Mouse (Mus musculus): ENCODE data around the gene Mpdz.

- TF ChIP-seq CTCF (IDR thresholded peaks at IDR 0.05; ENCODE audit: low read depth, low read length) (no peak), POLR2A (IDR thresholded peaks at IDR 0.05; ENCODE audit: borderline replicate concordance, low read depth, low read length) (no peak)
Measured at GRCm38 (mm10) chr4:81423556-81423955, 19.1 kb downstream of the Mpdz start.
